In genomic region chr11:21571700-21572381, GRCm38 (mm10) we compare ENCODE assay signal across 1 mouse cellular context.
TF ChIP-seq lines count a peak whose summit lies in the region.

Wdpcp (plus strand) TSS chr11:21572235.
Mdh1 (minus strand) TSS chr11:21572367.

TF ChIP-seq in MEL, 35 proteins besides CTCF, POLR2A, EP300 and RAD21 (continued from another document):
- TF ChIP-seq POLR2AphosphoS2 (IDR thresholded peaks at IDR 0.05; ENCODE audit: low read length): peak; percentile 70; the same call in 1 of the 2 replicates
- peak; percentile 87 for TF ChIP-seq NELFE (IDR thresholded peaks at IDR 0.05; ENCODE audit: low read depth, low read length)
- TF ChIP-seq MEF2A (IDR thresholded peaks at IDR 0.05; ENCODE audit: extremely low read depth, insufficient replicate concordance, low read depth, low read length, poor library complexity, severe bottlenecking): no peak
- 0 out of 2 replicates have a peak, but pooled peaks have one; percentile 42 for TF ChIP-seq MAX (IDR thresholded peaks at IDR 0.05; ENCODE audit: low read length)
- TF ChIP-seq KAT2A (conservative IDR thresholded peaks at IDR 0.05; ENCODE audit: low read depth, low read length): peak; percentile 93
- peak; percentile 89 for TF ChIP-seq MXI1 (IDR thresholded peaks at IDR 0.05; ENCODE audit: low read depth, low read length)
- TF ChIP-seq UBTF (IDR thresholded peaks at IDR 0.05; ENCODE audit: borderline replicate concordance, insufficient read depth, low read depth, low read length): no peak
- TF ChIP-seq NRF1 (IDR thresholded peaks at IDR 0.05; ENCODE audit: insufficient read depth, low read depth, low read length, poor library complexity, severe bottlenecking): peak; percentile 32; the same call in 1 of the 2 replicates
- no peak for TF ChIP-seq MYC (IDR thresholded peaks at IDR 0.05; ENCODE audit: low read depth, low read length)
- TF ChIP-seq CHD1 (IDR thresholded peaks at IDR 0.05; ENCODE audit: low read depth, low read length): no peak
- TF ChIP-seq ZMIZ1 (IDR thresholded peaks at IDR 0.05; ENCODE audit: low read depth, low read length): 0 out of 2 replicates have a peak, but pooled peaks have one; percentile 53
- 0 out of 2 replicates have a peak, but pooled peaks have one; percentile 25 for TF ChIP-seq GABPA (IDR thresholded peaks at IDR 0.05; ENCODE audit: low read depth, low read length)
